Mouse (Mus musculus): ENCODE measurements around the gene Sp2. TPM values are rescaled to one million over a fixed set of nuclear protein-coding genes. Genes with fewer than 3 reads are reported as not detected.

Sp2 gene
- 7.7 and 13.9 TPM in 2 replicates for polyA plus RNA-seq (2012; rRNA removed)

DNA sequence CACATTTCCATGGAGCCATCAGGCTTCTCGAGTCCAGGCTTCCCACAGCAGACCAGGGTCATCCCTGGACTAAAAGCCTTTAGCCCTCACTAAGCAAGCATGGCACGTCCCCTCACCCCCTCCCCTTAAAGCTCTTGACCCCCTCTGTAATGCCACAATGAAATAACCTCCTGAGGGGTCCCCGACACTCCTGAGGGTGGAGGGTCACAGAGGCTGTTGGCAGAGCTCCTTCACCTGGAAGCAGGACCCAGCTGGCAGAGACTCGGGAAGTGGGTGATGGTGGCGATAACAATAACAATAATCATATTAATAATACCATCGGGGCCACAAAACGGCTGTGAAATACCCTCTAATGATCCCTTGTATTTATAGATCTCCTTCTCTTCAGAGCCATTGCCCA, at the start of gene Sp2:
TSS of gene Sp2 (minus strand) at position 101 of the 400 bp plus-strand sequence.
- DNase-seq (ENCODE audit: low spot score) = no peak

DNA sequence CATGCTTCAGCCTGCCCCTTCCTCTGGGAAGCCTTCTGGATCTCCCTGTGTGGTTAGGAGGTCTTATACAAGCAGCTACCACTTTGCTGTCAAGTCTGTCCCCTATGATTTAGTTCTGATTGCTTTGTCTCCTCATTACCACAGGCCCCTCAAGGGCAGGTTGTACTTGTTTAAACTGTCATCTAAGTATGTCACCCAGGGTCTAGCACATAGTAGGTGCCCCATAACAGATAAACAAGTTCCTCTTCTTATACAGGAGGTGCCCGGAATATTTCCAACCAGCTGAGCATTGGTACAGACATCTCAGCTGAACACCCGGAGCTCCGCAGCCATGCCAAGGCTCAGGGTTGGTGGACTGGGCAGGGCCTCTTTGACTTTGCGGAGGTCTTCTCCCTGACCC, 49.7 kb upstream of the Sp2 start:
- DNase-seq (ENCODE audit: low spot score) = no peak

DNA sequence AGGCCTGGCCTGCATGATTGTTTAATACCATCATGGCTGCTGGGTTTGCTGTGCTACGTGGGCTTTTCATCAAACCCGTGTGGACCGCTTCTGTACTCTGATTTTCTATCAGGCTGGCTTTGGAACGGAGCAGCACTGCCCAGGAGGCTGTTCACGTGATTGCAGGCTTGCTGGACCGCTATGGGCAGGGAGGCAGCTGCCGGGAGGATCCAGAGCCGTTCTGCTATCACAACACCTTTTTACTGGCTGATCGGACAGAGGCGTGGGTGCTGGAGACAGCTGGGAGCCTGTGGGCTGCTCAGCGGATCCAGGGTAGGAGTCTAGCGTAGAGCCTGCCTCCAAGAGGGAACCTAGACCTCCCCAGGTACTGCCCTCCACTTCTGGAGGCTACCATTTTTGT, 49.2 kb upstream of the Sp2 start:
- no peak for DNase-seq (ENCODE audit: low spot score)

DNA sequence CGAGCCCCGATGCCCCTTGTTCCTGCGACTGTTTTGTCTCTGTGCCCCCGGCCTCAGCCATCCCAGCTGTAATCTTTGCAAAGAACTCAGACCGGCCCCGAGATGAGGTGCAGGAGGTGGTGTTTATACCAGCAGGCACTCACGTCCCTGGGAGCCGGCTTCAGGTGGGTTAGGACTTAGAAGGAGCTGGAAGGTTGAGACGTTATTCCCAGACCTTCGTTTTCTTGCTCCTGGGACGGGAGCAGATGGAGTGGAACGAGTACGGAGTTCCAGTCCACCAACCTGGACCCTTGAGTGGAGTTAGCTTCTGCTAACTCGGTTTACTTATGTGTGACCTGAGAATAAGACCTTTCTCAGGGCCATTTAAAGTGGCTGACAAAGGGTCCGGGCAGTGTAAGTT, 47.7 kb upstream of the Sp2 start:
- DNase-seq (ENCODE audit: low spot score) = no peak

DNA sequence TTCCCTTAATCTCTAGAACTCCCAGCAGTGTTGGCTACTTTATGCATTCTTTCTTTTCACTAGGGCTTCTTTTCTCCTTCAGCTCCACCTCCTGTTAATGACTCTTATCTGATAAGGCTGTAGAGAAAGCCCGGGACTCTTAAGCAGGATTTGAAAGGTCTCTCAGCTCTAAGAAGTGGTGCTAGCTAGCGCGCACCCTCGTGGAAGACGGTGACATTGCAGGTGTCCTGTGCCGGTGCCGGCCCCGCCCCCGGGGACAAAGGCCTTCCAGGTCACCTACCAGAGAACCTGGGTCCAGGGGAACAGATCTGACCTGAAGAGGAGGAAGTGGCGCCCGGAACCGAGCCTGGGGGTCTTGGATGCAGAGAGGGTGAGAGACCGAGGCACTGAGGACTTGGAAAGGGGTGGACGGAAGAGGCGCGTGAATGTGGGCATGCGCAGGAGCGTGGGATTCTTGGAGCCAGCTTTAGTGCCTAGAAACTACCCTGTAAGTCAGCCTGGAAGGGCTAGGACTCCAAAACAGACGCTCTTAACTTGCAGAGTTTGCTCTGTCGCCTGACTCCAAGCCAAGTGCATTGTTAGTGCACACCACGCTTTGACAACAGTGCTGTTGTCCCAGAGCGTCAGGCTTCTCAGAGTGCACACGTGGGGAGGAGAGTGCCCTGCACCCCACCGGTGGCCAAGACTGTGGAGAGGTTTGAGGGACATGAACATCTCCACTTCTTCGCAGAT, 47.1 kb upstream of the Sp2 start, which contains the start of gene Scrn2:
TSS of gene Scrn2 (plus strand) at position 253 of the 732 bp plus-strand sequence.
- peak; percentile 76 for DNase-seq (ENCODE audit: low spot score)

DNA sequence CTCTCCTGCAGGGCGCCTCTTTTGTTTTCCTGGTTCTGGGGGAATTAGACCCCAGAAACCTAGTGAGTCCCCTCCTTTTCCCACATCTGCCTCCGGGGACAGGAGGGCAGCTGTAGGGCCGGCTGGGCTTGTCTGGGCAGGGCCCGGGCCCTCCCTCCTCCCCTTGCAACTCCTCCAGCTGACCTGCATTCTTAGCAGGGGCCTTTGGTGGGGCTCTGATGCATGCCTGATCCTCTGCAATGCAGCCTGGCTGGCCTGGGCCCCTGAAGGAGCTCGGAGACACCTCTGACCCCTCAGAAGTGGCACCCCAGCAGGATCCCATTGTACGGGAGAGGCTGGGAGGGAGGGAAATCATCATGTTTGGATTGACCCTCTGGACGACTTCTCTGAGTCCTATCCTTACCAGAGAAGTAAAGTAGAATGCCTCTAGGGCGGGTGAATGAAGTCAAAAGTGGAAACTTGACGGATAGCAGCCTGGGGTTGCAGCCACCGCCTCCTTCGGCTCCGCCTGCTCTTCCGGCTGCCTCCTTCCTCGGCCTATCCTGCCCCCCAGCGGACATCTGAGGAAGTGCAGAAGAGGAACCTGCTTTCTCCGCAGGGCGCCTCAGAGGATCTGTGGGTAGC, 43.1 kb upstream of the Sp2 start:
- peak; percentile 68 for DNase-seq (ENCODE audit: low spot score)

DNA sequence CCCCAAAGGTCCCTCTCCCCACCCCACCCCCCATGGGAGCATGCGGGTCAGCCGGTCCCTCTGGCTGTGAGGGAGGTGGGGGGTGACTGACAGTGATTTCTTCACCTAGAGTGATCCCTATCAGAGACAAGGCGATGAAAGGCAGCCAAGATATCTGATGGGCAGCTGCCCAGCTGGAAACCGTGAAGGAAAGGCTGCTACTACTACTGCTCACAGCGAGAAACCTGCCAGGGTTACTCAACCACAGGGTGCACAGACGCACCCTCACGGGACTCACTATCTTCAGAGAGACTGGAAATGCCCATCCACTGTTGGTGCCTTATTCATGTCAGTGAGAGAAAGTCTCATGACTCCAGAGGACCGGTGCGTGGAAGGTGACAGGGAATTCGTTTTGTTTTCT, 42.2 kb upstream of the Sp2 start:
- peak; percentile 50 for DNase-seq (ENCODE audit: low spot score)

DNA sequence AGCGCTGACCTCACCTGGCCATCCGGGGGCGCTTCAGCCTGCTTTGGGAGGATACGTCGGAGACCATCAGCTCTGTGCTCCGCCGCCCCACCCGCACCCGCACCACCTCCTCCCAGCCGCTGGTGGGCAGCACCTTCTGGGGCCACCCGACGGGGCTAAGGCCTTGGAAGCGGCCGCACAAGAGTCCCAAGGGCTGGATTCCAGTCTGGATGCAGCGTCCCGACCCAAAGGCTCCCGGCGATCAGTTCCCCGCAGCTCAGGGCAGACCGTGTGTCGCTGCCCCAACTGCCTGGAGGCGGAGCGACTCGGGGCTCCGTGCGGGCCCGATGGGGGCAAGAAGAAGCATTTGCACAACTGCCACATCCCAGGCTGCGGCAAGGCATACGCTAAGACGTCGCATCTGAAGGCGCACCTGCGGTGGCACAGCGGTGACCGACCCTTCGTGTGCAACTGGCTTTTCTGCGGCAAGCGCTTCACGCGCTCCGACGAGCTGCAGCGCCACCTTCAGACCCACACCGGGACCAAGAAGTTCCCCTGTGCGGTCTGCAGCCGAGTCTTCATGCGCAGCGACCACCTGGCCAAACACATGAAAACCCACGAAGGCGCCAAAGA, 39.2 kb upstream of the Sp2 start:
- peak; percentile 50 for DNase-seq (ENCODE audit: low spot score)

DNA sequence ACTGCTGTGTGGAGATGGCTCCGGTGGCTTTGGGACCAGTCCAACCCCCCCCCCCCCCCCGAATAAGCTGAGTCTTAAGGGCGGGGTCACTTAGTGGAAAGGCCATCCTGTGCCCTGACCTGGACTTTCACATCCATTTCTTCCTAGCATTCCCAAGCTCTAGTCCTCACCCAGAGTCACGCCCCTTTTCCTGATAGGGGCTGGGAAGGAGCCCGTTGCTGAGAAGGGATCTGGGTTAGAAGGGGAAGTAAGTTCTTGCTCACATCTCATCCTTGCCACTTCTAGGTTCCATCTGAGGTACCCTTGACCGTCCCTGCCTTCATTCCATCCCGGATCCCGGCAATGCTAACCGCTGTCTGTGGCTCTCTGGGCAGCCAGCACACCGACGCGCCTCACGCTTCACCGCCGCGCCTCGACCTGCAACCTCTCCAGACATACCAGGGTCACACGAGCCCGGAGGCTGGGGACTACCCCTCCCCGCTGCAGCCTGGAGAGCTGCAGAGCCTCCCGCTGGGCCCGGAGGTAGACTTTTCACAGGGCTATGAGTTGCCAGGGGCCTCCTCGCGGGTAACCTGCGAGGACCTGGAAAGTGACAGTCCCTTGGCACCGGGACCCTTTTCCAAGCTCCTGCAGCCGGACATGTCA, 38.5 kb upstream of the Sp2 start:
- DNase-seq (ENCODE audit: low spot score) = no peak

DNA sequence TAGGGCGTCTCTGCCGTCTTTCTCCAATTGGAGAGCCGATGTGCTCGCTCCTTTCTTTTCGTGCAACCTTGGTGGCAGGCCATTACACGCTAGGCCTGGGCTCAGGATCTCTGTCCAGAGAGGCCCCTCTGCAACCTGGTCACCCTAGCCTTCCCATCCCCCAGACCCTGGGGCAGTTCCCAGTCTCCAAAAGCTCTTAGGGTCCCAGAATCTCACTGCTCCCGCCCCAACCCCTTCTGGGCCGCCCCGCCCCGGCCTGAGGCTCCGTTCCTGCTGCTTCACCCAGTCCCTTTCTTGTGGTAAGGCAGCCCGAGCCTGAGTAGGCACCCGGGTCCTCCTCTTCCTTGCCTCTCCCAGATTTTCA, 36.6 kb upstream of the Sp2 start:
- no peak for DNase-seq (ENCODE audit: low spot score)

DNA sequence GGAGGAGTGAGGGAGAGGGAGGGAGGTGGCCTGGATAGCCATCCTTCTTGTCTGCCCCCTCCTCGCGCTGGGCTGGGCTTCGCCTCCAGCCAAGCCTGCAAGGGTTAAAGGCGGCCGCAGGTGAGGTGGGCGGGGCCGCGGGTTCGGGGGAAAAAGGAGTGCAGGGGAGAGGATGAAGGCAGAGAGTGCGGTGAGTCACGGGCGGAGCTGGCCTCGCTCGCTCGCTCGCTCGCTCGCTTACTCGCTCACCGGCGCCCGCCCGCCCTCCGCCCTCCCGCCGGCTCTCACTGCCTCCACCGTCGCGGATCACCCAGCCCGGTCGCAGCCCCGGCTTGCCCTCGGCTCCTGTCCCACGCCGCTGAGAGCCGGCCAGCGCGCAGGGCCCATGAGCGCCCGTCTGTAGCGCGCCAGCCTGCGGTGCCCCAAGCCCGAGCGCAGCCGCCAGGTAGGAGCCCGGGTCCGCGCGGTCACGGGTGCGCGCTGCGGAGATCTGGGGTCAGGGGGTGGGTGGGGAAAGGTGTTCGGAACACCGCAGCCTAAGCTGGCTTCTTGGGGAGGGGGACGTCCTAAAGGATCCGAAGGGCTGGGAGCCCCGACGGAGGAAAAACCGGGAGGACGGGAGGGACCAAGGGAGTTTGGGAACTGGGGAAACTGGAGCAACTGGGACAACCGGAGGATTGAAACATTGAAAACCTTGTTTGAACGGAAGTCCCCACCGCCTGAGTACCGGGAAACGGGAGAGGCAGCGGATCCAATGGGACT, 36.0 kb upstream of the Sp2 start:
- DNase-seq (ENCODE audit: low spot score) = peak; percentile 56

DNA sequence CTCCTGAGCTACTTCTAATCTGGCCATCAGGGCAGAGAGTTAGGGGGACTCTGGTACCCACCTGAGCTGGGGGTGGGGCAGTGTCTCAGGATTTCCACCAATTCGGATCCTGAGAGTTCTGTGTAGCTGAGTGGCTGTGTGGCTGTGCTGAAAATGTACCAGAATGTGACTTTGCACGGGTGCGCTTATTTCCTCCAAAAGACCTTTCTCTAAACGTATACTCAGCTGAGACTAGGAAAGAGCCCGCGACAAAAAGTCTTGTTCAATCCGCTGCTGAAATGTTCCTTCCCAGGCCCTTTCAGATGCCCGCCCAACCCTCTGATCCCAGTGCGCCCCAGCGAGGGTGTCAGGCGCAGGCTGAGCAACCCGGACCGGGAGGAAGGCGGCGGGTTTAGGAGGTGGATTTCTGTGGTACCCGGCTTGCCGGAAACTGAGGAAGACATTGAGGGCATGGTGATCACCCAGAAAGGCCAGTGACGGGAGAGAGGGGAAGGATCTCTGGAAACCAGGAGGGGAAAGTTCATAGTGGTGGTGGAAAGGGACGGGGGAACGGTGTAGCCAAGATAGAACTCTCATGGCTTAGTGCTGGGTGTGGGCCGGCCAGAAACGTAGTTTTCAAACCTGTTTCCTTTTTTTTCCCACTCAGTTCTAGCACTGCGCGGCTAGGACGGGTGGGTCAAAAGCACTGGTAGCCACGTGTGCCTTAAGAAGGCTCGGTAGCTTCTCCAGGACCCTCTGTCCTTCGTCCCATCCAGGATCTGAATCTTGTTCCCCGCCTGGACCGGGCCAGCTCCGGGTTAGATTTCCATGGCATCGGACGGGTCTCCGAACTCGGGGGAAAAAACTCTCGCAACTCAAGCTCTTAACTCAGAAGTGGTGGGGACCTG, 35.2 kb upstream of the Sp2 start:
- DNase-seq (ENCODE audit: low spot score) = peak; percentile 35

DNA sequence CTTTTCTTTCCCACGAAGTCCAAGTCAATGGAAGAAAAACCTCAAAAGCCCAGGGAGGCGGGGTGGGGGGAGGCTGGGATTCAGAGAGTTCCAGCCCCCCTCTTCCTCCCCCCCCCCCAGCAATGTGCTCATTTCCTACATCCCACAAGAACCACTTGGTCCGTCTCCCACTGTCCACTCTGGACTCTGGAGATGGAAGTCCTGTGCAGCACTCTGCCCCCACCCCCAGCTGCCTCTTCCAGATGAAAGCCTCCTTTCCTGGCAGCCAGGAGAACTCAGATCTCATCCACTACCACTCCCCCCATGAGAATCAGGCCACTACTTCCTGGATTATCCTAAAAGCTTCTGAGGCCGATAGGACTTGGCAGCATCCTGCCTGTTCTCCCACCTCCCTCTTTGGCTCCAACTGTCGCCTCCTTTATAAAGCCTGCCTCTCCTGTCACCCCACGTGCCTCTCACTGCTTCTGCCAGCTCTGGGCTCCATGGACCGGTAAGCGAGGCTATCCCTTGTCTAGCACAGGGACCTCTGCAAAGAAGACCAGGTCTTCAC, 30.4 kb upstream of the Sp2 start, which contains the start of gene Sp6:
TSS of gene Sp6 (plus strand) at position 274 of the 550 bp plus-strand sequence.
- no peak for DNase-seq (ENCODE audit: low spot score)

DNA sequence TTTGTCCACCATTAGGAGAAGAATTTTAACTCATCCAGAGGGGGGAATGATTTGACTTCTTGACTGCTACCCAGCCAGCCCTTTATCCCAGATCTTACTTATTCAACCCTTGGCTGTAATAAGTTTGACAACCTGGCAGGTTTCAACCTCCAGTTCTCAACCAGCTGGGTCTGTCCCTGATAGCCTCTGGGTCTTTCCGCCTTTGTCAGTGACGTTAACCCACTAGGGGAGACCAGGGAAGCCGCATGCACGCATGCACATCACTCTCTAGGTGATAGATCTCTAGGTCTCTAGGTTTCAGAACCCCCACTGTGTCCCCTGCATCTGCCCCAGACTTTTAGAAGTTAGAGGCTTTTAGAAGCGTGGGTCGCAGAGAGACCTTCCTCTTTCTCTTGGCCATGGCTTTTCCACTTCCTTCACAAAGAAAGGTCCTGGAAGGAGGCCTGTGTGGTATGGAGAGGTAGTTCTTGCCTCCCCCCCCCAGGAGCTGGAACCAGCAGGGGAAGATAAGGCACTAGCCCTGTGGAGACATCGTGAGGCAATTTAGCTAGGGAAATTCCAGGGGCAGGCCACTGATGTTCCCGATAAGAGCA, 26.5 kb upstream of the Sp2 start:
- DNase-seq (ENCODE audit: low spot score) = no peak

DNA sequence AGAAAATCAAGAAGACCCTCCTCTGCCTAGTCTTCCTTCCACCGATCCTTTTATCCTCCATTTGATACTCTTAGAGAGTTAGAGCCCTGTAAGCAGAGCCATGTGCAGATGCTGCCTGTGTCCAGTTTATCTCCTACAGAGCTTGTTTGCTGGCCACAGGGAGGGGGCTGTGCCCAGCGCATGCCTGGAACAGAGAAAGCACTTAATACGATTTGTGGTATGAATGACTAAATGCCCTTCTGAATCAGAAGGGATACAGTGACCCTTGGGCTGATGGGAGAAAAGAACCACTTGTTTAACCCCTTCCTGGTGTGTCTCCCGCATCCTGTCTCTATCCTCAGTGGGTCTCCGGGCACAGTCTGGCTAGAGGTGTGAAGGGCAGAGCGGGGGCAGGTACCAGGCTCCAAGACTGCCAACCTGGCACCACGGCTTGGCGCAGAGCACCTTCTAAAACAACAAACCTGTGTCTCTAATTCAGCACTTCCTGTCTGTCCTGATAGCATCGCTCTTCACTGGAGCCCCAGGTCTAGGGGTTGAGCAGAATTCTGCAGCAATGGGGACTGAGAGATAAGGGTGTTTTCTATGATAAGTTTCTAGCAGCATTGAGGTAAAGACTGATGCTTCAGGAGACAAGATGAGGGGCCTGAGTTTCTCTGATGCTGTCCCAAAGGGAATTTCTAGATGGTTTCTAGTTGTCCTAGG, 24.5 kb upstream of the Sp2 start:
- DNase-seq (ENCODE audit: low spot score) = no peak

DNA sequence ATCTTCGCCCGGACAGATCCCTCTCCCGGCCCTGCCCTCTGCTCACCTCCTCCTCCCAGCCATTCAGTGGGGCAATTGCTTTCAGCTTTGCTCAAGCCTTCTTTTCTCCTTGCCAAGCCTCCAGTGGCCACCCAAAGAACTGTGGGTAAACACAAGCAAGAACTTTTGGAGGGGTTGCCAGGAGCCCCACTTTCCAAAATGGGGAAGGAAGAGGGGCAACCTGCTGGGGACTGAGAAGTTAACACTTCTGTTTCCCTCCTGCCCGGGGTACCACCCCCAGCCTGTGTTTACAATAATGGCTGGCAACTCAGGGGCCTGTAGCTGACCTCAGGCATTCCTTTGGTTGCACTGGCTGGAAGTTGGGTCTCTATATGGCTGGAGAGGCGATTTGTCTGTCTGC, 20.4 kb upstream of the Sp2 start:
- no peak for DNase-seq (ENCODE audit: low spot score)

DNA sequence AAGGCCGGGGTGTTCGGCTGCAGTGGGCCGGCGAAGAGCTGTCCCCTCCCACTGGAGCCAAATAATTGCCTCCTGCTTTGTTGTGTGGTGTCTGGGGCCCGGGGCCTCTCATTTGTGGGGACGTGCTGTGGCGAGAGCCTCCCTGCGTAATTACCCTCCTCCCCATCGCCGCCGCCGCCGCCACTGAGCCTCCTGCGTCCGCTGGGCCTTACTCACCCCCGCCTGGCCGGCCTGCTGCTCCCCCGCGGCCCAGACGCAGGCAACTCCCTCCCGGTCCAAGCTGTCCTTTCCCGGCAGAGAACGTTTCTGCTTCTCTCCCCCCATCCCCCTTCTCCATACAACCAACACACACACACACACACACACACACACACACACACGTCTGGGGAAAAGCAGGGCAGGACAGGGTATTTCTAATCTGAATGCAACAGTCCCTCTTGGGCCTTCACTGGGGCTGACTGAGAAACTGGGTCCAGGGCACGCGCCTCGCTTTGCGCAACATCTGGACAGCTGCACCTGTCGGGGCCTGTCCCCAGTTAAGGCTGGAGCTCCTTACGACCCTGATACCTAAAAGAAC, 14.7 kb upstream of the Sp2 start:
- no peak for DNase-seq (ENCODE audit: low spot score)

DNA sequence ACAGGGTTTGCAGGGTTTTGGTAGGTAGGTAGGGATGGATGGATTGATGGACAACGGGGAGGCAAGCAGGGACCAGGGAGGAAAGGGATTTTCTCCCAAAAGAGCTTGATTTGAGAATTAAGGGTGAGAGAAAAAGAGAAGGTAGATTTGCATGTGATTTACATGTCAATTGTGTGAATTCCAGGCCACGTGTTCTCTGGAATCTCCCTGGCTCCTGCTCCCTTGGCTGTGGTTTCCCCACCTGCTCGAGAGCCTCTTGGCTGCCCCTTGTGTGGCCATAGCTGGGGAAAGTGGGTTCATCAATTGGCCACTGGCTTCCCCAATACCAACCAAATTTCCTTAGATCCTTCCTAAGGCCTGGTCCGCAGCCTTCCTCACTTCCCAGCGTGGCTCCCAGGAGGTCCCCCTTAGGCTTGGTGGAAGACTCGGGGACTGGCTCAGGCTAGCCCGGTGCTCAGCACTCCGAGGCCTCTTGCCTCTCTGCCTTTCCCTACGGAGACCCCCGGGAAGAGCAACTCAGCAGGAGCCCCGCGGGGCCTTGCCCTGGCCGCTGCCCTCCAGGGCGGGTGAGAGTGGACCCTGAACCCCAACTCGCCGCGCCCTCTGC, 14.1 kb upstream of the Sp2 start:
- no peak for DNase-seq (ENCODE audit: low spot score)

All from urinary bladder, adult 2 months (tissue).